Mouse (Mus musculus) left cerebral cortex, postnatal 36 days (tissue): ENCODE results near the gene Gipc2. TPM values are rescaled to one million over a fixed set of nuclear protein-coding genes. Genes with fewer than 3 reads are reported as not detected.
A peak's percentile ranks its signal among the peaks of the same experiment; 100 is the strongest.
"Not testable (repeated sequence)": the region's sequence is repeated elsewhere in the genome, so short reads cannot be mapped to it uniquely, and the experiment has no call there.

Experiments
- DNase-seq, 2 experiments: peaks; one replicate each; pipeline ENCODE4 v3.0.0; 2021 to 2022; ENCODE audit warnings: low spot score in 2 of 2, mixed read lengths in 1 of 2
- intact Hi-C: fragments of 180-260 bp; cut with DNase I; formaldehyde crosslinking; loops from one replicate; pipeline ENCODE4 v1.15.1; 2025
- total RNA-seq, 2 experiments: library from RNA; stranded (reverse); gene quantifications; 2 replicates each; pipeline ENCODE4 v1.2.3; 2021

The Gipc2 gene
- total RNA-seq, 2 experiments from 2014 or later, result 3.8 to 7.9 TPM

DNA sequence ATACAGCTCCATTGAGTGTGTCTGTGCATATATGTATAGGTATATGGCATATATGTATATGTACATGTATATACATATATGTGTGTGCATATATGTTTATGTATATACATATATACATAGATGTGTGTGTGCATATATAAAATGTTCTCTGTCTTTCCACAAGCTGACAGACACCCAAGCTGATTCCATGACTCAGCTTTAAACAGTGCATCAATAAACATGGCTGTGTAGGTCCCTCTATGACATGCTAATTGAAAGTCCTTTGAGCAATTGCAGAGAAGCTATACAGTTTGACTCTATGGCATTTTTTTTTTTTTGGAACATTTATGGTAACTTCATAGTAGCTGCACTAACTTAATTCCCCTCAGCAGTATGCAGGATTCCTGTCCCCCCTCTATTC, 6.7 kb downstream of the Gipc2 start:
- DNase-seq, result no peak
- intact Hi-C loops, result loop anchor here (5.0 kb wide), 1 partner anchor 33 kb away; no protein-coding TSS in a partner anchor

DNA sequence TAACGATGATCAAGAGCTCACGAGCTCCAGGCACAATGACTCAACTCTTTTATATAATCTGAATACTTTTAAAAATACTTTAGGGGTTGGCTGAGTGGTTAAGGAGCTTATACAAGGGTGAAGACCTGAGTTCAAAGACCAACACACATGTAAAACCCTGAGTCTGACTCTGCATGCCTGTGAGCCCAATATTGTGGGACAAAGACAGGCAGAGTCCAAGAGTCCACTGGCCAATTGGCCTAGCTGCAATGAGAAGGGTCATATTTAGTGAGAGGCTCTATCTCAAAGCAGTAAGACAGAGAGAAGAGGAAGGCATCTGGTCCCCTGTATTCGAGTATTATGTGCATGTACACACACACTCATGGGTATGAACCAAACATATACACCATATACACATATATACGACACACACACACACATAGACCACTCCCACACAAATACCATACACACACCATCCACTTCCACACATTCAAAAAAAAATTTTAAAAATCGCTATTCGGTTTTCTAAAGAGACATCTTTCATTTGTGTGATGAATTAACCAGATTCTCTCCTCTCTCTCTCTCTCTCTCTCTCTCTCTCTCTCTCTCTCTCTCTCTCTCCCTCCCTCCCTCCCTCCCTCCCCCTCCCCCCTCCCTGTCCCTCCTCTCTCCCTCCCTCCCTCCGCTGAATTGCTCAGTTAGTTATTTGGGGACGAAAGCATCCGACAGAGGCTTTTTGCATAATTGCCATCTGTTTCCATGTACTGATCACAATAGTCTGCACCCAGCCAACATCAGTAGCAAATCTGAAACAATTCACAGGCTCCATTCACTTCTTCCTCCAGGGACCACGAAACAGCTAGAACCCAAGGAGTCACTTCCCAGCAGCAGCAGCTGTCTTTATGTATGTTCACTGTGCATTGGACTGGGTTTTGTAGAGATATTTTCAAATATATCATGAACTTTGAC, 7.4 kb downstream of the Gipc2 start:
- intact Hi-C loops, result loop anchor here (5.0 kb wide), 1 partner anchor 34 kb away; no protein-coding TSS in a partner anchor
- no peak for DNase-seq

DNA sequence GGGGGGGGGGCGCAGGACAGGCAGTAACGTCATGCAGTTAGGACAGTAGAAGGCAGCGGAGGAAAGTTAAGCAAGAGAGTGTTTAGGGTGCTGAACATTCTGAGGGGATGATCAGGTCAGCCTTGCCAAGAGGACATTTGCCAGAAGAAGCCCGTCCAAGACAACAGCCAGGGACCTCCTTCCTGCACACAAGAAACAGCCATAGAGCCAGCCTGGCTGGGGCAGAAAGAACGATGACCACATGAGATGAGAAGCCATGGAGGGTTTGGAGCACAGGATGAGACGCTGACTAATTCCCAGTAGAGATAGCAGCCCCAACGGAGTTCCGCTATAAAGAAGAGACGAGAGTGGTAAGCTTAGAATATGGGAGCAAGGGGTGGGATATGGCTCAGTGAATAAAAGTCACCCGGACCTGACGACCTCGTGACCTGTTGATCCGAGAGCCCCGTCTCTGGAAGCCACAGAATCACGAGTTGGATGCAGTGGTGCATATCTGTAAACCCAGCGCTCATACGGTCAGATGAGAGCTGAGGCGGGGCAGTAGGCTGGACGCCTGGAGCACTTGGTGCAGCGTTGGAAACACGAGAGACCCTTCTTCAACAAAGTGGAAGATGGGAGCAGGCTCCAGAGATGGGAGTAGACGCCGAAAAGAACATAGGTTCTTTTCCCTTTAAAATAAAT, 9.1 kb downstream of the Gipc2 start:
- intact Hi-C loops, result loop anchor here (5.0 kb wide), 1 partner anchor 35 kb away; no protein-coding TSS in a partner anchor
- DNase-seq, result no peak

DNA sequence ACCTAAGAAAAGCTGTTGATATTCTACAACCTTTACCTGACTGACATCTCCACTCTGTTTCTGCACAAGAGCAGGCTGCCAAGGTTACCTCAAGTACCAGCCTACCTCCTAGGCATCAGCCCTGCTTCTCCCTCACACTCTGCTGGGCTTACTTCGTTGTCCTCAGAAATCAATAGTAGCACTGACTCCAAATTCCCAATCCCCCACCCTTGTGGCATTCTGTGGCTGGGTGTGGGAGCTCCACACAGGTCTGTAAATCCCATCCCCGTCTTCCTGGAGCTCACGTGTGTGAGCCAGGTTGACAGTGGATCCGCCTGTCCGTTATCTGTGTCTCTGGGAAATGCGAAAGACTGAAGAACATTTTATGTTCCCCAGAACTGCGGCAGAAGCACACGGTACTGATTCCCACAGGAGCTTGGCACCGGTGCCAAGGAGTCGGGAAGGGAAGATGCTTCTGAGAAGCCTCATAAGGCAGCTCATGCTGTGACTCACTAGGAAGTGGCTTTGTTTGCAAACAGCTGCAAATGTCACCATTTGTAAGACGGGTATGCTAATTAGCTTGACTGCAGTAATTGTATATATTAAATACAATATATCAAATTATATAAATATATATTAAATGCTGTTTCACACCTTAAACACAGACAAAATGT, 10.6 kb downstream of the Gipc2 start:
- DNase-seq, result peak; percentile 42 to 59
- intact Hi-C loops, result loop anchor here (5.0 kb wide), 1 partner anchor 37 kb away; no protein-coding TSS in a partner anchor

DNA sequence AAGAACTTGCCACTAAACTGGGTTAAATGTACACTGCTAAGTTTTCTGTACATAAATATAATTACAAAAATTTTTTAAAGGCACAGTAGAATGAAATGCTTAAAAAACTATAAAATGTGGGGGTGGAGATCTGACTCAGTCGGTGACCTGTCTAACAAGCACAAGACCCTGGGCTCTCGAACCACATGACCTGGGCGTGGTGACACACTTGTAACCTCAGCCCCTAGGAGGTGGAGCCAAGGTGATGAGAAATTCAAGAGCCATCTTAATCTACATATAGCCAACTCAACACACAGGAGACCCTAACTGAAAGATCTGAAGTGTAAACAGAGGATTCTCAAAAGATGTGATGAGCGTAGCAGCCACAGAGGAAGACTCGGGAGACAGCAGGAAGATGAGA, 11.9 kb downstream of the Gipc2 start:
- DNase-seq, result no peak
- intact Hi-C loops, result no loop called here

DNA sequence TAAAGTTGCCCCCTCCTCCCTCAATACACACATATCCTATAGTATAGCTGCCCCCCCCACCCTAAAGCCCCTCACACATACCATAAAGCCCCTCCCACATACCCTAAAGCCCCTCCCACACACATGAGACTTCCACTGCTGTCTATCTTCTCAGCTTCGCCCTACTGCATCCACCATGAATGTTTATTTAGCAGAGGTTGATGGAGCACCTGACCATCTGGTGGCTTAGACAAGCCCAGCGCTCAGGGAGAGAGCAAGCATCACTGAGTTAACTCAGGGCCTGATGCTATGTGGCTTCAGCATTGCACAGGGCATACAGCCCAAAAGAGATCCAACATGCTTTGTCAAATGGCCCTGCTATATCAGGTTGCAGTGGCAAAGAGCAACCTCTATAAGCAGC, 12.9 kb downstream of the Gipc2 start:
- intact Hi-C loops, result no loop called here
- DNase-seq, result no peak

DNA sequence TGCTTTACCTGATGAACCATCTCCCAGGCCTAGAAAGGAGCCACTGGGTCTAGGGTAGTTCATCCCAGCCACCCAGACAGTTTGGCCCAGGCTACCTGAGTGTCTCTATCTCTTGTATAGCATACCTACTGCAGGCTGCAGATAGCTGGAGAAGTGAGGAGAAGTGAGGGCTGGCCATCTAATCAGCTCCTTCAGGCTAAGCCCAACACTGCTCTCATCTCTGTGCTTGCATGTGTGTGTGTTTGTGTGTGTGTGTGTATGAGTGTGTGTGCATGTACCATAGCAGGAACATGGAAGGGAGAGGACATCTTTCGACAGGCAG, 13.6 kb downstream of the Gipc2 start:
- intact Hi-C loops, result no loop called here
- no peak for DNase-seq

DNA sequence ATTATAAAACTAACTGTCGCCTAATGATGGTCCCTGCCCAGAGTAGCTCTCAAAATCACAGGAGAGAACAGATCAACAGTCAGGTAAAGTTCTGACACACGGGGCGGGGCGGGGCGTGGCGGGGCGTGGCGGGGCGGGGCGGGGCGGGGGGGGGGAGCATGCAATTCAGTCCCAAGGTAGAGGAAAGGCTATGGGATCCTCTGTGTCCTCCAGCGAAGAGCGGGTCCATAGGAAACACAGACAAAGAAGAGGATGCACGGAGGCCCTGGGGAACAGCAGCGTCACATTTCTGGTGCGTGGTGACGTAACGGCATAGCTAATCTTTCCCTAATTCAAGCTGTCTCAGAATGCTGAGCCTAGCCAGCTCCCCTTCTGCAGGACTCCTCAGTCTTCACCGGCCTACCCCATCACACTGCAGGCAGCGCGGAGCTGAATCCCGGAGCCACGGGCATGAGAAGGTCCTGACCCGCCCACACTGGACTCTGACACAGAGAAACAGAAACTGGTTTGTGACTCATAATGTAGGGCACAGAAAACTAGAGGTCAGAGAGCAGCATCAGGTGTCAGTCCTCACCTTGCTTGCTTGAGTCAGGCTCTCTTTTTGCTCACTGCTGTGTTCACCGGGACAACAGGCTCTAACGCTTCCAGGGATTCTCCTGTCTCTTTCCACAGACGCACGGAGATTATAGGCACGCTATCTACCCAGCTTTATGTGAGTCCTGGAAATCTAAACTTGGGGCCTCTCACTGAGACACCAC, 14.1 kb downstream of the Gipc2 start:
- no peak for DNase-seq
- intact Hi-C loops, result no loop called here

DNA sequence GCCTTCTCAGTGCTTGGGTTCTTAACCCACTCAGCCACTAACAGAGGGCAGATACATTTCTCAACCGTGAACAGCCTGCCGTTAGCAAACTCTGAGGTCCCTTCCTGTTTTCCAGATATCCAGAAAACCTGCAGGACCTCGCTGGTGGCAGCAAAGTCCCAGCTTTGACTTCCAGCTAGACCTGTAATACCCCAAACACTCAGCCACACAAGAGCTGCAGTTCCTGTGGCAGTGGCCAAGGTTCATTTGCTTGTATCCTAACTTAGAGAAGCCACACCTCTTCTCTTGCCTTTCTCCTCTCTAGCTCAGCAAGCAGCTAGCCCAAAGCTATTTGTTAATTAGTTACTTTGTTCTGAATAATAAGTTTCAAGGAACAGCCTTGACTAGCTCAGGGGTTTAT, 16.2 kb downstream of the Gipc2 start:
- intact Hi-C loops, result loop anchor here (5.0 kb wide), 1 partner anchor 38 kb away; no protein-coding TSS in a partner anchor
- DNase-seq, result no peak

DNA sequence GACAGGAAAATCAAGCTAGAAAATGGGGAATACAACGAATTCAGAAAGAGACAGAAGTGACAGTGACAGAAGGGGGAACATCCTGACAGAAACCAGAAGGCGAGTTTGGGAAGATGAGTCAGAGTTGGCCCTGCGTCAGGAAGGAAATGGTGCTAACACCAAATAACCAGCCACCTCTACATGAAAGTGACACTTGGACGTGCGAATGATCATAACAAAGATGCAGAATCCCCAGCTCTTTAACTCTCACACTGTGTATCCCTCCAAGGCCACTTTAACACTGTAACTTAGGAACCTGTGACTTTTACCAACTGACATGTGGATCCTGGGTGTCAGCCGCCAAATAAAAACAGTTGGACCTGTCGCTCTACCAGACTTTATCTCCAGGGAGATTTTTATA, 16.6 kb downstream of the Gipc2 start:
- intact Hi-C loops, result loop anchor here (5.0 kb wide), 1 partner anchor 37 kb away; no protein-coding TSS in a partner anchor
- DNase-seq, result no peak

DNA sequence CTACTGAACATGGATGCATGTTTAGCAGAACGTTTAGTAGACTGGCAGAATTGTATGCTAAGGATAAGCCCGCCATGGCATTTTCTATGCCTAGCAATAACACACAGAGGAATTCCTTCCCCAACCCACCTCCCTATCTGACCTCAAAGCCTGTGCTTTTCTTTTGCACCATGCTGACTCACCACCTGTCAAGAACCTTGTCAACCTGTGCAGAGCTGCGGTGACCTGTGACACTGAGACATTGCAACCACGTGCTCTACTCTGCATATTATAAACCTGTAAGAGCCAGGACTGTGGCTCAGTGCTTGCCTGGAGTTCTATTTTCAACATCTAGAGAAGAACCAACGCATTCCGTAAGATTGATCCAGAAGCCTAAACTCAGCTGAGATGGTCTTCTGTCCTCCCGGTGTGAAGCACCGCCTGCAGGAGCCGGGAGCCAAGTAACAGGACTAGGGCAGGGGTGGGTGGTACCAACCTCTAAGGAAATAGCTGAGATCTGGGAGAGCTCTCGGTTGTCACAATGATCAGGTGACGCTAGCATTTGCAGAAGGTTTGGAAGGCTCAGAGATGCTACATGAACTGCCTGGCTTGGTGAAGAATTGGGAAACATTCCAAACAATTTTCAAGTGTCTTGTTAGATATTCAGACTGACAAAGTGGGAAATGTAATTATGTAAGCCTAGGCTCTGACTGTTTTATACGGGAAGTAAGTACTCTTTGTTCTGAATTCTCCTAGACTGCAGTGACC, 18.8 kb downstream of the Gipc2 start:
- intact Hi-C loops, result loop anchor here (5.0 kb wide), 1 partner anchor 35 kb away; no protein-coding TSS in a partner anchor
- DNase-seq, result peak in 1 of 2 experiments; percentile 22

DNA sequence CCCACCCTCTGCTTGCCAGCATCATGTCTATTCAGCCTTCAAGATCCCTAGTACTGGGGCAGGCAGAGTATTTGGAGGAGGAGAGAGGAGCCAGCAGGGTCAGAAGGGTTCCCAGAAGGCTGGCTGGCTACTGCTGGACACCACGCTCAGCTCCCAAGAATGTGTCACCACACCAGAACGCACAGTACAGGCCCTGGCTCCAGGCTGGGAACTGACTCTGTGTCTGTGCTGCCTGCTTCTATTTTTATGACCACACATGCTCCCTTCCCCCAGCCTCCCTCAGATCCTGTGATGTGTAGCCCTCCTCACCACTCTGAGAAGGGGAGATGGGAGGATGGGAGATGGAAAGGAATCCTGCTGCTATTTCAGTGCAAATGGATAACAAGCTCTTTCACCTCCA, 20.8 kb downstream of the Gipc2 start:
- intact Hi-C loops, result loop anchor here (5.0 kb wide), 1 partner anchor 33 kb away; no protein-coding TSS in a partner anchor
- peak in 1 of 2 experiments; percentile 25 for DNase-seq

DNA sequence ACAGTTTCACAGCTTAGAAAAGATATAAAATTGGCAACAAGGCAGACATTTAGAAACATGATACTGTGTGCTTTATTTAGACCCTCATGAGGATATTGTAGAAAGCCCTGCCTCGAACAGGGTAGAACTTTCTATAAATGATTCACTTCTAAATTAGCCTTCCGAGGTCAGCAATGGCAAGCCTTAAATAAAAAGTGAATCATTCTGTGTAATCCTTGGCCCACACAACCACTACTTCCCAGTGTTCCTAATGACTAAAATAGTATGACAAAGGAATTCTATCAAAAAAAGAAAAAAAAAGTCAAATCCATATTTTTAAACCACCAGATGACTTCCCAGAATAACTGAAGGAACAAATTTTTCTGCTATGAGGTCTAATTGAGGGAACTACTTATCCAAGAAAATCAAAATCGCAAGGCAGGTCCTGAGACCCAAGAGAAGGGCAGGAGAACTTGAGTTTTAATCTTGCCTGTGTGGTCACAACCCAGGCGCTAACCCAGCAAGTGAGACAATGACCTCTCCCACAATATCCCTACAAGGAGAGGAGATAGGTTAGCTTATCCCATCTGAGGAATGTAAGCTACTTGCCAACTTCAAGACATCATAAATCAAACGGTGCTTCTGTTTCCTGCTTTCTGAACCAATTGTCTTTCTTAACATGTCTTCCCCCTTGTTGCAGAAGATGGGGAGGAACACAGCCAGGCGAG, 22.9 kb downstream of the Gipc2 start:
- no peak for DNase-seq
- intact Hi-C loops, result no loop called here

DNA sequence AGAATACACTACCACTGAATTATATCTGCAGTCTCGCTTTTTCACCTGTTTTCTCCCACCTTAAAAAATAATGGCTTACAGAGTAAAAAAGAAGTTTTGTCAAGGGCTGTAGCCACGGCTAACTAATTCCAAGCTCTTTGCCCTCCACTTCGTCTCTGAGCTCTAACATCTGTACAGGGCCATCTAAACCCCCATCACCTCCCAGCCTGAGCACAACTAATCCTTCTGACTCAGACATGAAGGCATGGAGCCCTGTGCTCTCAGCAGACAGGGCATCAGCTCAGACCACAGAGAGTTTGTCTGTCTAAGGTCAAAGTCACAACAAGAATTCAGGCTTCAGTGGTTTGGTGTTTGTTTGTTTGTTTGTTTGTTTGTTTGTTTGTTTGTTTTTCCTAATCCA, 23.9 kb downstream of the Gipc2 start:
- intact Hi-C loops, result no loop called here
- DNase-seq, result no peak

DNA sequence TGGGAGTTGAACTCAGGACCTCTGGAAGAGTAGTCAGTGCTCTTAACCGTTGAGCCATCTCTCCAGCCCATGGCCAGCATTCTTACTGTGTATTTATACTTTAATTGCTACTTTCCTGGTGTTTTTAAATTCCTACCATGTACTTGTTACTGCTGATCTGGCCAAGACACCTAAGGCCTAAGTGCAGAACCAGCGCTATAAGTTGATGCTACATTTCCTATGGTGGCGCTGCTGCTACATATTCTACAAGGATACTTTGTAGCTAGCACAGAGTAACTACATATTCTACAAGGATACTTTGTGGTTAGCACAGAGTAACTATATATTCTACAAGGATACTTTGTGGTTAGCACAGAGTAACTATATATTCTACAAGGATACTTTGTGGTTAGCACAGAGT, 26.7 kb downstream of the Gipc2 start:
- intact Hi-C loops, DNase-seq: not testable (repeated sequence)

DNA sequence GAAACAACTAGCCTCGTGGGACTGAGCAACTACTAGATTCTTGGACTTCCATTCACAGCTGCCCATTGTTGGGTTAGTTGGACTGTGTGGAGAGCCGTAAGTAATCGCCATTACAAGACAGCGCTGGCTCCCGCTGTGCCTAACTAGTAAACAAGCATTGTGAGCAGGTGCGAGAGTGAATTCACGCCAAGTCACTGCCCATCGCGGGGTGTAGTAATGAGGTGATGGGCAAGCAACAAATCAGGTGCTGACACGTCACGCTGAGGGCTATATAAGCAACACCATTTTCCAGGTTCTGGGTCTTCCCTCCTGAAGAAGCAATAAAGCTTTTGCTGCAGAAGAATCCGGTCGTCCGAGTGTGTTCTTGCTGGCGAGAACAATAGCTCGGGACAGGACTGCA, 29.9 kb downstream of the Gipc2 start:
- DNase-seq, intact Hi-C loops: not testable (repeated sequence)

DNA sequence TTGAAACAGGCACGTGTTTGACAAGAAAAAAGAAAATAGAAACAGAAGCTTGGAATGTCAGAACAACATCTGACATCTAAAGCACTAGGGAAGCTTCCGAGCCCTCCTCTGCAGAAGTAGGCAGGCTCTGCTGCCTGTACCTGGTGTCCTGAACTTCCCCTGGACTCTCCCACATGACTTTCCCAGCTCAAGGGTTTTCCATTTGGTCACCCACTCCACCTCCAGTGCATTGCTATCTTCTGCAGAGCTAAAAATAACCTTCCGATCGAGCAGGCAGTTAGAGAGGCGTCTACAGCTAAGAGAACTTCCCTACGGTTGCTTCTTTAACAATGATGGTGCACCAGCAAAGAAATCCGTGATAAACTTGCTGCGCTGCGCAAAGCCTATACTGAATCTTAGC, 32.4 kb downstream of the Gipc2 start:
- no peak for DNase-seq
- intact Hi-C loops, result no loop called here

DNA sequence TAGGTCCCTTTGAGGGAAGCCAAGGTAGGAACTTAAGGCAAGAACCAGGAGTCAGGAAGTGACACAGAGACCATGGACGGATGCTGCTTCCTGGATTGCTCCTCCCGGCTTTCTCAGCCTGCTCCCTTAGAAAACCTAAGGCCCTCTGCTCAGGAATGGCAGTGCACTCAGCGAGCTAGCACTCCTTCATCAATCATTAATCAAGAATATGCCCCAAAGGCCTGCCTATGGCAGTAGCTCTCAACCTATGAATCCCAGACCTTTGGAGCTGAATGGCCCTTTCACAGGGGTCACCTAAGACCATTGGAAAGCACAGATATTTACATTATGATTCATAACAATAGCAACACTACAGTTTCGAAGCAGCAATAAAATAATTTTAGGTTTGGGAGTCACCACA, 35.1 kb downstream of the Gipc2 start:
- no peak for DNase-seq
- intact Hi-C loops, result no loop called here
